Mouse (Mus musculus) erythroblast, embryonic 14.5 days (primary cell): ENCODE measurements around the gene Rbfox2. TPM values are rescaled to one million over a fixed set of nuclear protein-coding genes. Genes with fewer than 3 reads are reported as not detected.

Experiments used
- H3K27me3 ChIP-seq: 2 replicates; pipeline ENCODE4 v1.6.1; 2012; ENCODE audit warnings: inconsistent platforms; ENCODE audit not compliant: control insufficient read depth
- H3K36me3 ChIP-seq: 2 replicates; pipeline ENCODE4 v1.6.1; 2012; ENCODE audit warnings: mild to moderate bottlenecking, inconsistent platforms; ENCODE audit not compliant: control insufficient read depth
- H3K4me1 ChIP-seq: 2 replicates; pipeline ENCODE4 v1.6.1; 2012; ENCODE audit warnings: inconsistent platforms; ENCODE audit not compliant: control insufficient read depth
- H3K4me3 ChIP-seq: replicated peaks from 2 replicates; pipeline ENCODE3; 2012; ENCODE audit warnings: moderate library complexity, mild to moderate bottlenecking, inconsistent platforms
- H3K9me3 ChIP-seq: 2 replicates; pipeline ENCODE4 v1.6.1; 2012; ENCODE audit warnings: low read length, inconsistent platforms, mixed read lengths; ENCODE audit not compliant: control insufficient read depth
- GATA1 ChIP-seq: IDR thresholded peaks from 2 replicates; pipeline ENCODE4 v1.6.1; 2012; ENCODE audit warnings: low read length, inconsistent platforms, mixed read lengths
- TAL1 ChIP-seq: IDR thresholded peaks from 3 replicates; pipeline ENCODE4 v1.6.1; 2012; ENCODE audit warnings: low read length, inconsistent platforms, mixed read lengths
- polyA plus RNA-seq: library from polyadenylated mRNA; stranded (reverse); fragments of >175 nt; gene quantifications from 2 replicates; pipeline ENCODE4 v1.2.3, GENCODE M21; 2012

The Rbfox2 gene
- polyA plus RNA-seq, 1 experiment: not detected

- Histone ChIP-seq H3K36me3 (no peaks in the 10 kb centered on the region), H3K27me3 (no peaks in the 10 kb centered on the region), H3K9me3 (no peaks in the 10 kb centered on the region), H3K4me1 (peaks cover 4% of the 10 kb centered on the region), H3K4me3 (no peak overlapping the region)
- TF ChIP-seq GATA1 (no peak), TAL1 (no peak)
Observed at GRCm38 (mm10) chr15:77234296-77234695, 72.5 kb downstream of the Rbfox2 start.

- Histone ChIP-seq H3K36me3 (no peaks in the 10 kb centered on the region), H3K9me3 (no peaks in the 10 kb centered on the region), H3K4me1 (no peaks in the 10 kb centered on the region), H3K27me3 (no peaks in the 10 kb centered on the region), H3K4me3 (no peak overlapping the region)
- TF ChIP-seq TAL1: no peak
- no peak for TF ChIP-seq GATA1
Observed at GRCm38 (mm10) chr15:77230144-77230543, 76.7 kb downstream of the Rbfox2 start.

- no peaks in the 10 kb centered on the region for H3K36me3 ChIP-seq
- no peaks in the 10 kb centered on the region for H3K27me3 ChIP-seq
- TF ChIP-seq GATA1 (no peak), TAL1 (no peak)
- no peaks in the 10 kb centered on the region for H3K9me3 ChIP-seq
- H3K4me1 ChIP-seq: no peaks in the 10 kb centered on the region
- no peak overlapping the region for H3K4me3 ChIP-seq
Observed at GRCm38 (mm10) chr15:77226831-77227354, 79.9 kb downstream of the Rbfox2 start.

GRCm38 (mm10) chr15:77225858-77226257 lies 80.9 kb downstream of the Rbfox2 start:
- H3K36me3 ChIP-seq: no peaks in the 10 kb centered on the region
- H3K4me3 ChIP-seq: no peak overlapping the region
- H3K4me1 ChIP-seq: no peaks in the 10 kb centered on the region
- TF ChIP-seq GATA1: no peak
- TF ChIP-seq TAL1: no peak
- no peaks in the 10 kb centered on the region for H3K9me3 ChIP-seq
- no peaks in the 10 kb centered on the region for H3K27me3 ChIP-seq

- TF ChIP-seq GATA1: no peak
- no peak for TF ChIP-seq TAL1
- Histone ChIP-seq H3K36me3 (no peaks in the 10 kb centered on the region), H3K4me1 (peaks cover 1% of the 10 kb centered on the region; the same call in 1 of the 2 replicates), H3K27me3 (no peaks in the 10 kb centered on the region), H3K4me3 (no peak overlapping the region), H3K9me3 (no peaks in the 10 kb centered on the region)
Observed at GRCm38 (mm10) chr15:77225274-77225673, 81.5 kb downstream of the Rbfox2 start.

GRCm38 (mm10) chr15:77220833-77221232 lies 86.0 kb downstream of the Rbfox2 start:
- Histone ChIP-seq H3K9me3 (no peaks in the 10 kb centered on the region), H3K36me3 (no peaks in the 10 kb centered on the region), H3K27me3 (no peaks in the 10 kb centered on the region), H3K4me3 (no peak overlapping the region), H3K4me1 (peaks cover 2% of the 10 kb centered on the region; the same call in 1 of the 2 replicates)
- TF ChIP-seq GATA1 (no peak), TAL1 (no peak)

- Histone ChIP-seq H3K9me3 (no peaks in the 10 kb centered on the region), H3K4me3 (no peak overlapping the region), H3K27me3 (no peaks in the 10 kb centered on the region), H3K36me3 (no peaks in the 10 kb centered on the region), H3K4me1 (peaks cover 2% of the 10 kb centered on the region; the same call in 1 of the 2 replicates)
- TF ChIP-seq TAL1: no peak
- TF ChIP-seq GATA1: no peak
Observed at GRCm38 (mm10) chr15:77220137-77220536, 86.7 kb downstream of the Rbfox2 start.

- TF ChIP-seq GATA1: no peak
- H3K27me3 ChIP-seq: no peaks in the 10 kb centered on the region
- no peak overlapping the region for H3K4me3 ChIP-seq
- peaks cover 2% of the 10 kb centered on the region; the same call in 1 of the 2 replicates for H3K4me1 ChIP-seq
- H3K9me3 ChIP-seq: no peaks in the 10 kb centered on the region
- no peaks in the 10 kb centered on the region for H3K36me3 ChIP-seq
Observed at GRCm38 (mm10) chr15:77219571-77219970, 87.2 kb downstream of the Rbfox2 start.

GRCm38 (mm10) chr15:77218007-77218406 lies 88.8 kb downstream of the Rbfox2 start:
- H3K9me3 ChIP-seq: no peaks in the 10 kb centered on the region

GRCm38 (mm10) chr15:77217523-77217922 lies 89.3 kb downstream of the Rbfox2 start:
- no peak overlapping the region for H3K4me3 ChIP-seq
- H3K27me3 ChIP-seq: no peaks in the 10 kb centered on the region
- no peaks in the 10 kb centered on the region for H3K36me3 ChIP-seq
- TF ChIP-seq GATA1 (no peak), TAL1 (no peak)
- peaks cover 2% of the 10 kb centered on the region; the same call in 1 of the 2 replicates for H3K4me1 ChIP-seq
- H3K9me3 ChIP-seq: no peaks in the 10 kb centered on the region

More at GRCm38 (mm10) chr15:77218007-77218406, 88.8 kb downstream of the Rbfox2 start:
- H3K27me3 ChIP-seq: no peaks in the 10 kb centered on the region
- TF ChIP-seq GATA1 (no peak), TAL1 (no peak)
- H3K4me1 ChIP-seq: peaks cover 2% of the 10 kb centered on the region; the same call in 1 of the 2 replicates
- no peaks in the 10 kb centered on the region for H3K36me3 ChIP-seq
- no peak overlapping the region for H3K4me3 ChIP-seq
